Mouse (Mus musculus) midbrain, postnatal 0 days (tissue): ENCODE measurements around the gene Bcl10. TPM values are rescaled to one million over a fixed set of nuclear protein-coding genes. Genes with fewer than 3 reads are reported as not detected.

ENCODE experiments used
- ATAC-seq: fragments of 200-750 bp; cut with Nextera tagmentation; 2 replicates; pipeline ENCODE4 v1.8.0; 2017; ENCODE audit warnings: moderate number of reproducible peaks, mild to moderate bottlenecking, moderate TSS enrichment, moderate library complexity; ENCODE audit not compliant: low FRiP score
- DNase-seq: peaks from one replicate; pipeline ENCODE4 v3.0.0-alpha.2; 2015; ENCODE audit warnings: low spot score
- H3K27ac ChIP-seq: fragments of 300-500 bp; sonication (generic); 2 replicates; pipeline ENCODE4 v1.5.1; 2014; ENCODE audit warnings: low read depth, mild to moderate bottlenecking, low read length, mixed read lengths
- H3K27me3 ChIP-seq: fragments of 300-500 bp; sonication (generic); 2 replicates; pipeline ENCODE4 v1.6.1; 2014; ENCODE audit warnings: low read length, control low read depth, mixed read lengths; ENCODE audit not compliant: insufficient read depth
- H3K36me3 ChIP-seq: fragments of 300-500 bp; sonication (generic); 2 replicates; pipeline ENCODE4 v1.6.1; 2014; ENCODE audit warnings: low read length, control low read depth, mixed read lengths; ENCODE audit not compliant: insufficient read depth
- H3K4me1 ChIP-seq: fragments of 300-500 bp; sonication (generic); 2 replicates; pipeline ENCODE4 v1.6.1; 2014; ENCODE audit warnings: mild to moderate bottlenecking, control low read depth, antibody characterized with exemption, low read length, mixed read lengths; ENCODE audit not compliant: insufficient read depth
- H3K4me2 ChIP-seq: fragments of 300-500 bp; sonication (generic); 2 replicates; pipeline ENCODE4 v1.6.1; 2014; ENCODE audit warnings: low read depth, mild to moderate bottlenecking, low read length, mixed read lengths; ENCODE audit not compliant: poor library complexity, severe bottlenecking
- H3K4me3 ChIP-seq: fragments of 300-500 bp; sonication (generic); 2 replicates; pipeline ENCODE4 v1.5.1; 2014; ENCODE audit warnings: low read depth, mild to moderate bottlenecking, low read length, moderate library complexity
- H3K9ac ChIP-seq: fragments of 300-500 bp; sonication (generic); replicated peaks from 2 replicates; pipeline ENCODE4 v1.6.1; 2014; ENCODE audit warnings: mild to moderate bottlenecking, low read length, moderate library complexity, mixed read lengths; ENCODE audit not compliant: poor library complexity, severe bottlenecking
- H3K9me3 ChIP-seq: fragments of 300-500 bp; sonication (generic); 2 replicates; pipeline ENCODE4 v1.6.1; 2016; ENCODE audit warnings: low read length, control low read depth
- CTCF ChIP-seq: IDR thresholded peaks from 2 replicates; pipeline ENCODE4 v1.5.1; 2016; ENCODE audit warnings: antibody characterized with exemption, mild to moderate bottlenecking
- WGBS: fragments of 180-500 bp; shearing (Covaris S2); extraction: QIAGEN DNeasy Blood & Tissue Kit; methylation state at CpG from one replicate; pipeline ENCODE4 v1.1.7; 2014; 5-methylcytosine and 5-hydroxymethylcytosine counted together
- polyA plus RNA-seq: library from polyadenylated mRNA; unstranded; fragments of >200 nt; fragmentation: Nextera tagmentation; extraction: Ambion mirVana; gene quantifications from 2 replicates; pipeline ENCODE4 v1.2.1, GENCODE M21; 2015
- total RNA-seq: library from RNA; depleted of rRNA; stranded (reverse); fragments of >200 nt; gene quantifications from 2 replicates; pipeline ENCODE4 v1.2.3, GENCODE M21; 2014

The Bcl10 gene
- total and polyA plus RNA-seq, 2 experiments from 2014 or later: 19.4 to 33.3 TPM

- Histone ChIP-seq H3K4me2 (no peak overlapping the region), H3K36me3 (no peaks in the 10 kb centered on the region), H3K9me3 (no peaks in the 10 kb centered on the region), H3K27ac (no peak overlapping the region), H3K27me3 (no peaks in the 10 kb centered on the region), H3K9ac (no peak overlapping the region), H3K4me3 (no peak overlapping the region), H3K4me1 (no peaks in the 10 kb centered on the region)
- DNase-seq: peak; percentile 89
- ATAC-seq: peak; percentile 89
- no peak for TF ChIP-seq CTCF
- 42% methylated on average over 18 of the region's 18 CpGs for WGBS
Observed at GRCm38 (mm10) chr3:145890346-145891132, 32.1 kb upstream of the Bcl10 start.

- H3K27me3 ChIP-seq: no peaks in the 10 kb centered on the region
- WGBS: 83% methylated on average over 3 of the region's 3 CpGs
- ATAC-seq: no peak
- no peak for TF ChIP-seq CTCF
- no peaks in the 10 kb centered on the region for H3K4me1 ChIP-seq
- no peak overlapping the region for H3K27ac ChIP-seq
- no peak overlapping the region for H3K4me2 ChIP-seq
- H3K9me3 ChIP-seq: no peaks in the 10 kb centered on the region
- no peaks in the 10 kb centered on the region for H3K36me3 ChIP-seq
- no peak overlapping the region for H3K9ac ChIP-seq
- H3K4me3 ChIP-seq: no peak overlapping the region
- no peak for DNase-seq
Observed at GRCm38 (mm10) chr3:145892451-145892850, 30.2 kb upstream of the Bcl10 start.

GRCm38 (mm10) chr3:145894131-145894530, 28.5 kb upstream of the Bcl10 start:
- H3K4me3 ChIP-seq: no peak overlapping the region
- DNase-seq: no peak
- no peak overlapping the region for H3K4me2 ChIP-seq
- WGBS: 64% methylated on average over 12 of the region's 12 CpGs
- H3K27ac ChIP-seq: no peak overlapping the region
- no peaks in the 10 kb centered on the region for H3K9me3 ChIP-seq
- H3K4me1 ChIP-seq: no peaks in the 10 kb centered on the region
- no peak overlapping the region for H3K9ac ChIP-seq
- no peaks in the 10 kb centered on the region for H3K36me3 ChIP-seq
- no peak for ATAC-seq
- H3K27me3 ChIP-seq: no peaks in the 10 kb centered on the region
- no peak for TF ChIP-seq CTCF

- no peaks in the 10 kb centered on the region for H3K27me3 ChIP-seq
- no peaks in the 10 kb centered on the region for H3K9me3 ChIP-seq
- H3K4me2 ChIP-seq: no peak overlapping the region
- no peak overlapping the region for H3K27ac ChIP-seq
- DNase-seq (no peak), ATAC-seq (no peak)
- 86% methylated on average over 11 of the region's 11 CpGs for WGBS
- H3K9ac ChIP-seq: no peak overlapping the region
- 0 out of 2 replicates have a peak, but pooled peaks cover 4% of the 10 kb centered on the region for H3K36me3 ChIP-seq
- no peaks in the 10 kb centered on the region for H3K4me1 ChIP-seq
- no peak overlapping the region for H3K4me3 ChIP-seq
- TF ChIP-seq CTCF: no peak
Observed at GRCm38 (mm10) chr3:145897749-145898148, 24.9 kb upstream of the Bcl10 start.

GRCm38 (mm10) chr3:145899832-145900231, 22.8 kb upstream of the Bcl10 start:
- H3K27ac ChIP-seq: no peak overlapping the region
- DNase-seq: no peak
- 0 out of 2 replicates have a peak, but pooled peaks have one; percentile 38 for ATAC-seq
- H3K9ac ChIP-seq: no peak overlapping the region
- no peak overlapping the region for H3K4me3 ChIP-seq
- no peaks in the 10 kb centered on the region for H3K27me3 ChIP-seq
- no peak overlapping the region for H3K4me2 ChIP-seq
- 78% methylated on average over 8 of the region's 8 CpGs for WGBS
- H3K36me3 ChIP-seq: 0 out of 2 replicates have a peak, but pooled peaks cover 4% of the 10 kb centered on the region
- no peak for TF ChIP-seq CTCF
- H3K4me1 ChIP-seq: no peaks in the 10 kb centered on the region
- H3K9me3 ChIP-seq: no peaks in the 10 kb centered on the region

- WGBS: 90% methylated on average over 8 of the region's 8 CpGs
- ATAC-seq (no peak), DNase-seq (no peak)
- H3K4me3 ChIP-seq: no peak overlapping the region
- no peak overlapping the region for H3K4me2 ChIP-seq
- no peak overlapping the region for H3K9ac ChIP-seq
- TF ChIP-seq CTCF: no peak
- H3K4me1 ChIP-seq: no peaks in the 10 kb centered on the region
- no peaks in the 10 kb centered on the region for H3K27me3 ChIP-seq
- 0 out of 2 replicates have a peak, but pooled peaks cover 4% of the 10 kb centered on the region for H3K36me3 ChIP-seq
- no peak overlapping the region for H3K27ac ChIP-seq
- no peaks in the 10 kb centered on the region for H3K9me3 ChIP-seq
Observed at GRCm38 (mm10) chr3:145903530-145903929, 19.1 kb upstream of the Bcl10 start.
